Mouse (Mus musculus) lung, embryonic 14.5 days (tissue): ENCODE results near the gene Zfp36. TPM values are rescaled to one million over a fixed set of nuclear protein-coding genes. Genes with fewer than 3 reads are reported as not detected.

Experiments
- ATAC-seq: fragments of 200-750 bp; cut with Nextera tagmentation; 2 replicates; pipeline ENCODE4 v1.8.0; 2017; ENCODE audit warnings: mild to moderate bottlenecking, moderate TSS enrichment, moderate library complexity; ENCODE audit not compliant: insufficient read depth
- DNase-seq: peaks from one replicate; pipeline ENCODE4 v3.0.0-alpha.2; 2015
- H3K27ac ChIP-seq: fragments of 300-500 bp; sonication (generic); 2 replicates; pipeline ENCODE4 v1.5.1; 2014; ENCODE audit warnings: low read depth, mild to moderate bottlenecking, moderate library complexity
- H3K27me3 ChIP-seq: fragments of 300-500 bp; sonication (generic); 2 replicates; pipeline ENCODE4 v1.6.1; 2014; ENCODE audit warnings: low read length, control low read depth; ENCODE audit not compliant: insufficient read depth
- H3K36me3 ChIP-seq: fragments of 300-500 bp; sonication (generic); 2 replicates; pipeline ENCODE4 v1.6.1; 2014; ENCODE audit warnings: control low read depth; ENCODE audit not compliant: insufficient read depth
- H3K4me1 ChIP-seq: fragments of 300-500 bp; sonication (generic); 2 replicates; pipeline ENCODE4 v1.6.1; 2014; ENCODE audit warnings: antibody characterized with exemption, control low read depth; ENCODE audit not compliant: insufficient read depth
- H3K4me2 ChIP-seq: fragments of 300-500 bp; sonication (generic); 2 replicates; pipeline ENCODE4 v1.6.1; 2014; ENCODE audit warnings: mild to moderate bottlenecking
- H3K4me3 ChIP-seq: fragments of 300-500 bp; sonication (generic); 2 replicates; pipeline ENCODE4 v1.5.1; 2014; ENCODE audit warnings: low read depth, low read length
- H3K9ac ChIP-seq: fragments of 300-500 bp; sonication (generic); 2 replicates; pipeline ENCODE4 v1.6.1; 2014
- H3K9me3 ChIP-seq: fragments of 300-500 bp; sonication (generic); 2 replicates; pipeline ENCODE4 v1.6.1; 2016; ENCODE audit warnings: low read depth, low read length, control low read depth
- CTCF ChIP-seq: IDR thresholded peaks from 2 replicates; pipeline ENCODE4 v1.5.1; 2016; ENCODE audit warnings: antibody characterized with exemption, low read depth
- WGBS: fragments of 180-500 bp; shearing (Covaris S2); extraction: QIAGEN DNeasy Blood & Tissue Kit; methylation state at CpG from one replicate; pipeline ENCODE4 v1.1.7; 2014; 5-methylcytosine and 5-hydroxymethylcytosine counted together
- polyA plus RNA-seq: library from polyadenylated mRNA; unstranded; fragments of >200 nt; fragmentation: Nextera tagmentation; extraction: Ambion mirVana; gene quantifications from 2 replicates; pipeline ENCODE4 v1.2.1, GENCODE M21; 2014

The Zfp36 gene
- polyA plus RNA-seq, 1 experiment from 2014 or later = 13.2 TPM

GRCm38 (mm10) chr7:28374647-28375046 lies 5.4 kb downstream of the Zfp36 start:
- Histone ChIP-seq H3K27ac (peak overlapping the region; percentile 100), H3K9ac (no peak overlapping the region), H3K4me2 (peak overlapping the region; percentile 92), H3K36me3 (peaks cover 19% of the 10 kb centered on the region), H3K27me3 (no peaks in the 10 kb centered on the region), H3K4me3 (peak overlapping the region; percentile 76), H3K9me3 (no peaks in the 10 kb centered on the region), H3K4me1 (peaks cover 28% of the 10 kb centered on the region)
- TF ChIP-seq CTCF = no peak
- WGBS = 72% methylated on average over 10 of the region's 10 CpGs
- ATAC-seq (no peak), DNase-seq (no peak)

- WGBS = 79% methylated on average over 7 of the region's 7 CpGs
- peaks cover 25% of the 10 kb centered on the region for H3K4me1 ChIP-seq
Observed at GRCm38 (mm10) chr7:28373891-28374495, 6.1 kb downstream of the Zfp36 start.

DNA sequence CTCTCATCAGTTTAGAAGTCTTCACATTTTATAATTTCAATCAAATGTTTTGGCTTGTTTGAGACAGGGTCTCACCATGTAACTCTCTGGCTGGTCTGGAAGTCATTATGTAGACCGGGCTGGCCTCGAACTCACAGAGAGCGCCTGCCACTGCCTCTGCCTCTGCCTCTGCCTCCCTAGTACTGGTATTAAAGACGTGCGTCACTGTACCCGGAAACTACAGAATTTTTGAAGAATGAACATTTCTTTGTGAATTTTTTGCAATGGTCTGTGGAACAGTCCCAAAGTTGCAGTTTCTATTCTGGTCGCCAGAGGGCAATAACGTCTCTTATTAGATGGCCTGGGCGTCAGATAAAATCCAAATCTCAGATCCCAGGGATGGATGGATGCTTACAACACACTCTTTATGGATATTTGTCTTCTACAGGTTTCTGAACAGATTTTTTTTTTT lies 6.9 kb downstream of the Zfp36 start:
- peak overlapping the region; percentile 87 for H3K4me3 ChIP-seq

More at GRCm38 (mm10) chr7:28373891-28374495, 6.1 kb downstream of the Zfp36 start:
- ATAC-seq (no peak), DNase-seq (no peak)
- Histone ChIP-seq H3K9ac (no peak overlapping the region), H3K27ac (peak overlapping the region; percentile 55; the same call in 1 of the 2 replicates), H3K9me3 (no peaks in the 10 kb centered on the region), H3K36me3 (peaks cover 26% of the 10 kb centered on the region), H3K4me2 (no peak overlapping the region), H3K4me3 (no peak overlapping the region), H3K27me3 (no peaks in the 10 kb centered on the region)
- no peak for TF ChIP-seq CTCF

GRCm38 (mm10) chr7:28372251-28373108 lies 7.6 kb downstream of the Zfp36 start, which contains the start of gene Plekhg2:
Plekhg2 (minus strand) TSS chr7:28372599.
- H3K4me2 ChIP-seq = peak within 1 kb of the TSS; percentile 88
- H3K27me3 ChIP-seq = no peaks in the 10 kb centered on the region
- peak within 1 kb of the TSS; percentile 96 for H3K9ac ChIP-seq
- H3K4me1 ChIP-seq = peaks cover 18% of the 10 kb centered on the region
- H3K27ac ChIP-seq = peak within 1 kb of the TSS; percentile 97
- peak; percentile 69 for TF ChIP-seq CTCF
- peaks cover 36% of the 10 kb centered on the region for H3K36me3 ChIP-seq
- peak; percentile 88 for ATAC-seq
- H3K4me3 ChIP-seq = peak within 1 kb of the TSS; percentile 87
- no peaks in the 10 kb centered on the region for H3K9me3 ChIP-seq
- DNase-seq = peak; percentile 100
- under 1% methylated on average over 62 of the region's 66 CpGs for WGBS

More for the DNA sequence above, 6.9 kb downstream of the Zfp36 start:
- H3K4me2 ChIP-seq = peak overlapping the region; percentile 66
- under 1% methylated on average over 9 of the region's 9 CpGs for WGBS
- peaks cover 25% of the 10 kb centered on the region for H3K4me1 ChIP-seq
- peak; percentile 98 for DNase-seq
- peaks cover 34% of the 10 kb centered on the region for H3K36me3 ChIP-seq
- no peaks in the 10 kb centered on the region for H3K9me3 ChIP-seq
- no peaks in the 10 kb centered on the region for H3K27me3 ChIP-seq
- H3K9ac ChIP-seq = peak overlapping the region; percentile 48
- H3K27ac ChIP-seq = peak overlapping the region; percentile 90
- ATAC-seq = peak; percentile 6
- peak; percentile 80 for TF ChIP-seq CTCF

DNA sequence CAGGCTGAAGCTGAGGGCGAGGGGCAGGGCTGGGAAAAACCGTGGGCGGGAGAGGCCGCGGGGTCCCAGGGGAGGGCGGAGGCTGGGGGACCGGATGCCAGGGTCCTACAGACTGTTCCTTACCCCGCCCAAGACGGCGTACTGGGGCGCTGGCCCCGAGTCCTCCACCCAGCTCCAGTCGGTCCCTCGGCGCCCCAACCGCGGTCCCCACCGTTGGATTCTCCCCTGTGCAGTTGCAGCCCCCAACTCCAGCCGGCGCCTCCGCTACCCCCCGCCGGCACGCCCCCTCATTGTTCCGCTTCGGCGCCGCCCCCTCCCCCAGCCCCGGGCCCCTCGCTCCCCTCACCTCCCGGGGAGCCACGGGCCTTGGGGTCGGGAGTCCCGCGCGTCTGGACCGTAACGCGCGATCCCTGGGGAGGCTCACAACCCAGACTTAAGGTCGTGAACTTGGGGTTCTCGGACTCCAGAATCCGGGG lies 8.5 kb downstream of the Zfp36 start:
- TF ChIP-seq CTCF = no peak
- H3K4me2 ChIP-seq = peak overlapping the region; percentile 88
- peaks cover 13% of the 10 kb centered on the region; the same call in 1 of the 2 replicates for H3K4me1 ChIP-seq
- peak overlapping the region; percentile 96 for H3K9ac ChIP-seq
- no peaks in the 10 kb centered on the region for H3K9me3 ChIP-seq
- DNase-seq (peak; percentile 83), ATAC-seq (peak; percentile 11; the same call in 1 of the 2 replicates)
- peaks cover 39% of the 10 kb centered on the region for H3K36me3 ChIP-seq
- under 1% methylated on average over 40 of the region's 43 CpGs for WGBS
- peak overlapping the region; percentile 87 for H3K4me3 ChIP-seq
- H3K27me3 ChIP-seq = no peaks in the 10 kb centered on the region
- peak overlapping the region; percentile 97 for H3K27ac ChIP-seq

- ATAC-seq (no peak), DNase-seq (peak; percentile 40)
- Histone ChIP-seq H3K36me3 (peaks cover 43% of the 10 kb centered on the region), H3K9me3 (no peaks in the 10 kb centered on the region), H3K27me3 (no peaks in the 10 kb centered on the region), H3K4me2 (peak overlapping the region; percentile 88), H3K9ac (peak overlapping the region; percentile 96), H3K27ac (peak overlapping the region; percentile 97), H3K4me3 (peak overlapping the region; percentile 87), H3K4me1 (peaks cover 12% of the 10 kb centered on the region; the same call in 1 of the 2 replicates)
- 4% methylated on average over 11 of the region's 11 CpGs for WGBS
- no peak for TF ChIP-seq CTCF
Observed at GRCm38 (mm10) chr7:28370977-28371513, 9.0 kb downstream of the Zfp36 start.
